Mouse (Mus musculus): ENCODE measurements around the gene Igdcc3. TPM values are rescaled to one million over a fixed set of nuclear protein-coding genes. Genes with fewer than 3 reads are reported as not detected.

Igdcc3 gene
- polyA plus RNA-seq, 1 experiment from 2014 or later = not detected

Other genes starting within 250 kb of the Igdcc3 start
- 0.06 and 0.08 TPM in 2 replicates for gene Slc24a1, start 189.6 kb upstream of the Igdcc3 start, polyA plus RNA-seq (2015; fragmentation: Nextera tagmentation; extraction: Ambion mirVana)
- gene Ints14, start 180.3 kb upstream of the Igdcc3 start, polyA plus RNA-seq (2015; fragmentation: Nextera tagmentation; extraction: Ambion mirVana) = 50.9 and 54.2 TPM in 2 replicates
- 61.8 and 64.0 TPM in 2 replicates for gene Hacd3, start 119.5 kb upstream of the Igdcc3 start, polyA plus RNA-seq (2015; fragmentation: Nextera tagmentation; extraction: Ambion mirVana)
- gene Dpp8, start 108.8 kb upstream of the Igdcc3 start, polyA plus RNA-seq (2015; fragmentation: Nextera tagmentation; extraction: Ambion mirVana) = 29.4 and 30.6 TPM in 2 replicates
- 4.9 and 5.0 TPM in 2 replicates for gene Igdcc4, start 39.7 kb upstream of the Igdcc3 start, polyA plus RNA-seq (2015; fragmentation: Nextera tagmentation; extraction: Ambion mirVana)
- 6.0 and 7.3 TPM in 2 replicates for gene Parp16, start 54.2 kb downstream of the Igdcc3 start, polyA plus RNA-seq (2015; fragmentation: Nextera tagmentation; extraction: Ambion mirVana)
- 0.61 and 0.77 TPM in 2 replicates for gene Cilp, start 124.0 kb downstream of the Igdcc3 start, polyA plus RNA-seq (2015; fragmentation: Nextera tagmentation; extraction: Ambion mirVana)
- gene Clpx, start 153.1 kb downstream of the Igdcc3 start, polyA plus RNA-seq (2015; fragmentation: Nextera tagmentation; extraction: Ambion mirVana) = 49.8 and 55.5 TPM in 2 replicates
- gene Pdcd7, start 204.9 kb downstream of the Igdcc3 start, polyA plus RNA-seq (2015; fragmentation: Nextera tagmentation; extraction: Ambion mirVana) = 14.8 and 18.6 TPM in 2 replicates
- gene Ubap1l, start 219.9 kb downstream of the Igdcc3 start, polyA plus RNA-seq (2015; fragmentation: Nextera tagmentation; extraction: Ambion mirVana) = 0.12 and 0.22 TPM in 2 replicates

All from thymus, postnatal 0 days (tissue).